Mouse (Mus musculus) liver, adult 2 months (tissue): Measurements from ENCODE around the gene Susd1. TPM values are rescaled to one million over a fixed set of nuclear protein-coding genes. Genes with fewer than 3 reads are reported as not detected.

Experiments
- DNase-seq: peaks from one replicate; pipeline ENCODE4 v3.0.0-alpha.2; 2011; ENCODE audit warnings: low read depth, low spot score; ENCODE audit errors: extremely low read depth
- H3K27ac ChIP-seq: fragments of 200-500 bp; replicated peaks from 2 replicates; pipeline ENCODE4 v1.5.1; 2012; ENCODE audit warnings: low read depth, mild to moderate bottlenecking, control low read depth, inconsistent platforms, low read length; ENCODE audit not compliant: insufficient read depth
- H3K27me3 ChIP-seq: fragments of 200-500 bp; 2 replicates; pipeline ENCODE4 v1.6.1; 2012; ENCODE audit warnings: mild to moderate bottlenecking, moderate library complexity, low read length, inconsistent platforms; ENCODE audit not compliant: control insufficient read depth, insufficient read depth
- H3K36me3 ChIP-seq: fragments of 200-500 bp; 2 replicates; pipeline ENCODE4 v1.6.1; 2012; ENCODE audit warnings: low read length, inconsistent platforms; ENCODE audit not compliant: control insufficient read depth, insufficient read depth
- H3K4me1 ChIP-seq: fragments of 200-500 bp; 2 replicates; pipeline ENCODE4 v1.6.1; 2011; ENCODE audit warnings: low read length; ENCODE audit not compliant: control insufficient read depth, insufficient read depth
- H3K4me3 ChIP-seq: fragments of 200-500 bp; 2 replicates; pipeline ENCODE4 v1.5.1; 2011; ENCODE audit warnings: low read depth, mild to moderate bottlenecking, control low read depth, low read length, moderate library complexity; ENCODE audit not compliant: insufficient read depth
- H3K79me2 ChIP-seq: fragments of 200-500 bp; 2 replicates; pipeline ENCODE4 v1.6.1; 2012; ENCODE audit warnings: inconsistent platforms, mild to moderate bottlenecking, low read length, moderate library complexity; ENCODE audit not compliant: control insufficient read depth, insufficient read depth
- H3K9ac ChIP-seq: fragments of 200-500 bp; 2 replicates; pipeline ENCODE4 v1.6.1; 2012; ENCODE audit warnings: low read depth, mild to moderate bottlenecking, control low read depth, inconsistent platforms, low read length
- CTCF ChIP-seq: fragments of 200-500 bp; IDR thresholded peaks from 2 replicates; pipeline ENCODE4 v1.5.1; 2011; ENCODE audit warnings: low read depth, low read length, control low read depth
- POLR2A ChIP-seq: fragments of 200-500 bp; IDR thresholded peaks from 2 replicates; pipeline ENCODE4 v1.6.1; 2011; ENCODE audit warnings: low read length, control low read depth; ENCODE audit not compliant: insufficient read depth; ENCODE audit errors: extremely low read depth
- WGBS: fragments of 180-500 bp; shearing (Covaris S2); methylation state at CpG from one replicate; pipeline ENCODE4 v1.1.7; 2018; 5-methylcytosine and 5-hydroxymethylcytosine counted together
- polyA plus RNA-seq: library from polyadenylated mRNA; depleted of rRNA; stranded (reverse); fragments of >200 nt; gene quantifications from 2 replicates; pipeline ENCODE4 v1.2.3, GENCODE M21; 2012
- total RNA-seq: library from RNA; depleted of rRNA; stranded (reverse); fragments of >200 nt; gene quantifications from 2 replicates; pipeline ENCODE4 v1.2.3, GENCODE M21; 2014

Susd1 gene
- total and polyA plus RNA-seq, 2 experiments = 5.5 to 9.7 TPM

GRCm38 (mm10) chr4:59332089-59332488 lies 106.3 kb downstream of the Susd1 start:
- H3K79me2 ChIP-seq = no peaks in the 10 kb centered on the region
- WGBS = 4% methylated on average over 5 of the region's 5 CpGs
- peaks cover 24% of the 10 kb centered on the region for H3K4me1 ChIP-seq
- peak; percentile 88 for DNase-seq
- H3K27ac ChIP-seq = peak overlapping the region; percentile 86
- H3K27me3 ChIP-seq = no peaks in the 10 kb centered on the region
- H3K9ac ChIP-seq = no peak overlapping the region
- H3K36me3 ChIP-seq = no peaks in the 10 kb centered on the region
- TF ChIP-seq POLR2A (no peak), CTCF (no peak)
- H3K4me3 ChIP-seq = no peak overlapping the region

GRCm38 (mm10) chr4:59331633-59332032 lies 106.8 kb downstream of the Susd1 start:
- Histone ChIP-seq H3K27ac (peak overlapping the region; percentile 99), H3K79me2 (no peaks in the 10 kb centered on the region), H3K4me1 (peaks cover 24% of the 10 kb centered on the region), H3K9ac (peak overlapping the region; percentile 70), H3K4me3 (no peak overlapping the region), H3K27me3 (no peaks in the 10 kb centered on the region), H3K36me3 (no peaks in the 10 kb centered on the region)
- peak; percentile 100 for DNase-seq
- WGBS = 4% methylated on average over 9 of the region's 9 CpGs
- TF ChIP-seq POLR2A (0 out of 2 replicates have a peak, but pooled peaks have one; percentile 26), CTCF (no peak)

GRCm38 (mm10) chr4:59330961-59331604 lies 107.3 kb downstream of the Susd1 start:
- Histone ChIP-seq H3K27me3 (no peaks in the 10 kb centered on the region), H3K4me1 (peaks cover 24% of the 10 kb centered on the region), H3K4me3 (no peak overlapping the region), H3K9ac (peak overlapping the region; percentile 70), H3K27ac (peak overlapping the region; percentile 99), H3K79me2 (no peaks in the 10 kb centered on the region), H3K36me3 (no peaks in the 10 kb centered on the region)
- TF ChIP-seq POLR2A = no peak
- TF ChIP-seq CTCF = no peak
- 13% methylated on average over 10 of the region's 10 CpGs for WGBS
- DNase-seq = peak; percentile 98

- H3K36me3 ChIP-seq = no peaks in the 10 kb centered on the region
Observed at GRCm38 (mm10) chr4:59329461-59330304, 108.8 kb downstream of the Susd1 start.

GRCm38 (mm10) chr4:59328821-59329220 lies 109.6 kb downstream of the Susd1 start:
- peaks cover 28% of the 10 kb centered on the region for H3K4me1 ChIP-seq
- H3K36me3 ChIP-seq = no peaks in the 10 kb centered on the region
- no peak overlapping the region for H3K9ac ChIP-seq
- TF ChIP-seq POLR2A (no peak), CTCF (no peak)
- 91% methylated on average over 7 of the region's 7 CpGs for WGBS
- H3K27ac ChIP-seq = peak overlapping the region; percentile 95
- DNase-seq = no peak
- no peak overlapping the region for H3K4me3 ChIP-seq
- H3K27me3 ChIP-seq = no peaks in the 10 kb centered on the region
- H3K79me2 ChIP-seq = no peaks in the 10 kb centered on the region

More at GRCm38 (mm10) chr4:59329461-59330304, 108.8 kb downstream of the Susd1 start:
- TF ChIP-seq POLR2A (peak; percentile 60; the same call in 1 of the 2 replicates), CTCF (no peak)
- Histone ChIP-seq H3K4me3 (no peak overlapping the region), H3K9ac (peak overlapping the region; percentile 67), H3K79me2 (no peaks in the 10 kb centered on the region), H3K27ac (peak overlapping the region; percentile 95), H3K27me3 (no peaks in the 10 kb centered on the region), H3K4me1 (peaks cover 24% of the 10 kb centered on the region)
- peak; percentile 97 for DNase-seq
- 32% methylated on average over 19 of the region's 19 CpGs for WGBS
